Mouse (Mus musculus): ENCODE results near the gene Syne1. TPM values are rescaled to one million over a fixed set of nuclear protein-coding genes. Genes with fewer than 3 reads are reported as not detected.

Gene Syne1
- total RNA-seq, 2 experiments from 2014 or later = 17.0 to 20.5 TPM

DNA sequence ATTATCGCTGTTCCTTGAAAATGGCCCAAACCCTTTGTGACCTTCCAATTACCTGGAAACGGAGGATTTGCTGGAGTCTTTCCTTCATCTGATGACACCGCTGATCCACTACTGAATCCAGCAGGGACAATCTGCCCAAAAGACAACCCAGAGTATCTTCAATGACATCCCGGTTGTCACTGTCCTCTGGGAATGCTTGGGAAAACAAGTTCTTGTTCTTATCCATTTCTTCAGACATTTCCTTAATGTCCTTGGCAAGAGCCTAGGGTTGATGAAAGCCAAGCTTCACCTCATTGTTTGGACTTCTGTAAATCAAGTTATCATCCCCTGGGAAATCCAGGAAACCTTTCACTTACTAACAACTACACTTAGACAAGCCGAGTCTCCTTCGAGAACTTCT is 398.2 kb downstream of the Syne1 start:
- no peak for DNase-seq

DNA sequence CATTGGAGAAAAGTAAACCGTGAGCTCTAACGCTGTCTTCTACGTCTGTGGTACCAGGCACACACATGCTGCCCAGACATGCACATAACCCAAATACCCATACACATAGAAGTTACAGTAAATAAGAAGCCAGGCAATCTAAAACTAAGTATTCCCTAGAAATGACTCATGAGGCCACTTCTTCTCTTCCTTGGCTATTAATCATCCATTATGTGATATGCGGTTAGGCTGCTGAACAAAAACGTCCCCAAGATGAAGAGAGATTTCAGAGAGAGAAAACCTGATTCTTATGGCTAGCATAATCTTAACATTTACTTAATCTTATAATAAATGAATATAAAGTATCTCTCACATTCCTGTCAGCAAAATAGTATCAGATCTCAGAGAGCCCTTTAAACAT is 409.8 kb downstream of the Syne1 start:
- DNase-seq = no peak

DNA sequence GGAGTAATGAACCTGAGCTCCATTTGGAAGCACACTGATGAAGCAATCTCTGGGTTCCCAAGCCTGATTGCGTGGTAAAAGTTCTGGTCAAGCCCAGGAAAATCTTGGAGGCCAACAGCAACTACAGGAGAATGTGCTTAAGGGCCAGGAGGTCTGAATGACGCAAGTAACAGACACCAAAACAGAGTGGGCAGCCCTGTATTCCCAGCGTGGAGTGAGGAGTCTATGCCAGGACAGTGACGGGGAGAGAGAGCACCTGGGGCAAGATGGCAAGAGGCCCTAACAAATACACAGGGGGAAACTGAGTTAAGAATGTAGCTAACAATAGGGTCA is 411.4 kb downstream of the Syne1 start:
- DNase-seq = no peak

DNA sequence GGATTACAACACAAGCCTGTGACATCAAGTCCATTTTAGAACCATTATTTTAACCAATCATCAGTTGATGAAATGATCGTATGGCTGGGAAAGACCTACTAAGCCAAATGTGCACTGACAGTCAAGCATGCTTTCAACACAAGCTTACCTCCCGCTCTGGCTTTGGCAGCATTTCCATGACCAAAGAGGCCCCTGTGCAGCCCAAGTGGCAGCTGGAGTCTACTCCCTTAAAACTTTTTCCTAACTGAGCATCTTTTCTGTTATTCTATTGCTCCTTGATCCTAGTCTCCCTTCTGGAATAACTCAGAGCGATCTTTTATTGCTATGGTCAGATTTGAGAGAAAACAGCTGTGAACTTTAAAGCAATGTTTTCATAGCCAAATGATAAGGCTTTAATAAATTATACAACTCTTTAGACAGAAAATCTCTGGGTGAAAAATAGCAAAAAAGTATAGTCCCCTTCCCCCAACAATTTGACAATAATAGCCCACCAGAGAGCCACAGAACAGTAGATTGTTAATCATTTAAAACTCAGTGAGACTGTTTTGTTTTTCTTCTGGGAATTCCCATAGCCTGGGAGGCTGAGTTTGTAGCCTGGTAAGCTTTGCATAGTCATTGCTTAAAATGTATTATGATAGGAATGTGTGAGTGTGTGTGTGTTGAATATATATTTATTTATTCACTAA is 411.9 kb downstream of the Syne1 start:
- DNase-seq = no peak

DNA sequence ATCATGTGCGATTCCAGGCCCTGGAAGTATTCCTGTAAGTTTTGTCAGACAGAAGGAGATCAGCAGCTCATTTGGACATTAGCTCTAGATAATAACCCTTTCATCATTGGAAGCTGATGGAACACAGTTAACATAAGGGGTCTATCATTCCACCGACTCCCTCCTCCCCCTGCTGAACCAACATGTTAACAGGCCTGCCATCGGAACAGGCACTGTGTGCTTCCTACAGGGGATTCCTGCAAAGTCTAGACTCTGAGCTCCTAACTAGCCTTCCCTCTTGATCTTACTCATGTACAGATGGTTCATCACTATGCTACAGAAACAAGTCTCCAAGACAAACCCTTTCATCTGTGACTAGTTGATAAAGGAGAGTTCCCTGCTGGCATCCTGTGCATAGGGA is 419.2 kb downstream of the Syne1 start:
- DNase-seq = no peak

DNA sequence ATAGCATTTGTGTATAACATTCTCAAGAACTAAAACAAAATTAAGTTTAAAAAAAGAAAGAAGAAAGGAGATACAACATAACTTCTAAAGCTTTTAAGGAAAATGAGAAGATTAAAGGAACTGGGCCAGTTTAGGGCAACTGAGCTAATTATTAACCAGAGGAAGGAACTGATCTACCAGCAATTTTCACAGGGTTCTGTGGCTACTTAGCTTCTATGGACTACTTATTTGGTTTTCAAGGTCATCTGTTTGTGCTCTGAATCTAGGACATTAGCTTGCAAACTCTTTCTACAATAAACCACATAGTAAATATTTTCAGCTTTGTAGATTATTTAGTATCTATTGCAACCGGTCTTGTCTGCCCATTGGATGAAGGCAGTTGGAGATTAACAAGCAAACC is 420.8 kb downstream of the Syne1 start:
- DNase-seq = no peak

DNA sequence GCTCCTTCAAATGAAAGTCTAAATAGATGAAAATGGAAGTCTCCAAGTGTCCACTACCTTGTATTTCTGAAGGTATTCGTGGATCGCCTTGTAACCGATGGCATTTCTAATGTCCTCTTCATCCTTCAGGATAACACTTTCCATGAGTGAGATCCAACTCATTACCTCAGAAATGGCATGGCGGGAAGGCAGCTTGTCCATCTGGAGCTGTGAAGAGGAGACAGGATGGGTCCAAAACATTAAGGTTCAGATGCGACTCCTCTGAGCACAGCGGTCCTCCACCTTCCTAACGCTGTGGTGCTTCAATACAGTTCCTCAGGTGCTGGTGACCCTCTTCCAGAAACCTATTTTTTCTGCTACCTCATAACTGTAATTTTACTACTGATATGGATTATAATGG is 426.5 kb downstream of the Syne1 start:
- DNase-seq = no peak

DNA sequence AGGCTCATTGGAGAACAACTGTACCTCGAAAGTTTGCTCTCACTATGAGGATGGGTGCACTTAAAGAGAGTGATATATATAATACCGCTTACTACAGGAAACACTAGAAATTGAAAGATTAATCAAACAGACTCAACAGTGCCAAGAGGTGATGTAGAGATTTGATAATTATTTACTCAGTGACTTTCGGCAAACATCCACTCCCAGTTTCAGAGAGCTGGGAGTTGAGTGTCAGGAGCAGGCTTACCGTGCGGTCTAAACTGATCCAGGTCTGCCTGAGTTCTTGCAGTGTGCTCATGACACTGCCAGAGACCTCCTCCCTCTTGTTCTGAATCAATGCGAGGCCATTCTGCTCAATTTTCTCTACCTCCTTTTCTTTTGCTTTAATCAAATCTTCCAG is 434.6 kb downstream of the Syne1 start:
- no peak for DNase-seq

DNA sequence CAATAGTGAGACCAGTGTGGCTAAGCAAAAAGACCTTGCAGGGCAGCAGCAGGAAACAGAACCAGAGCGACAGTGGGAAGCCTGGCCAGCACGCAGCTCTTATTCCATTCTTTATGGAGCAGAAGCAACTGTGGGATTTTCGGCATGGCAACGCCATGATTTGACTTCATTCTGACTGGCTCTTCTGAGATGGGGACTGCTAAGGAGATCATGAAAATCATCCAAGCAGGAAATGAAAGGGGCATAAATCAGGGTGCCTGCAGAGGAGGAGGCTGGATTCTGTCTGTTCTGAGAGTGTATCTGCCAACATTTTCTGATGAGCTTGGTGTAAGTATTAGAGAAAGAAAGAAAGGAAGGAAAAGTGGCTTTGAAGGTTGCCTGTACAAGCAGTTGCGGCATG is 435.1 kb downstream of the Syne1 start:
- DNase-seq = no peak

DNA sequence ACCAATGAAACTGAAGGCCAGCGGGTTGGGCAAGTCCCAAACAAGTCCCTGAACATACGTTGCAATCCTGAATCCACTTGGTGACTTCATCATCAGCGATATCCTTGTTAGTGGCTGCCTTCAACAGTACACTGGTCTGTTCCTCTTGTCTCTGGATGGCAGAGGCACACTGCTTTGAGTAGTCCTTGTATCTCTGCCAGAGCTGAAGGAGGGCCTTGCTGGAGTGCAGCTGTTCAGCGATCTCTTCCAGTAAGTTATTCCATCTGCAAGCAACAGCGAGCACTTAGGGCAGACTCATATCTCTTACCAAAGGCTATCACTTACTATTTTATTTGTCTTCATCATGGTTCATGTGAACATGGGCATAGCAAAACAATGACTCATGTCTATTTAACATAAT is 440.5 kb downstream of the Syne1 start:
- no peak for DNase-seq

DNA sequence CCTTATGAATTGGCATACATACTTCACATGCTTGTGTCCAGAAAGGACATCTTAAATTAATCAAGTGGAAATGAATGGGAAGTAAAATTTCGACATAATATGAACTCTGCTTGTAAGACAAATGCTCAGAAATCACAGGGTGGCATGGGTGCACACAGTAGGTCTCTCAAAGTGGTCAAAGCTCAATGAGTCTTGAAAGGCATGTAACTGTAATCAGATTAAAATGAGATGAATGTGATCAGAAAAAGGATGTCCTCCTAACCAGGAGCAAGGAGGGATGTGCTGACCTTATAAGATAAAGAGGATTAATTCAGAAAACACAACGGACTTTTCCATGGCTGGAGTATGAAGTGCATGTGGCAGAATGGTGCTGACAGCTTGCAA is 453.5 kb downstream of the Syne1 start:
- DNase-seq = no peak

DNA sequence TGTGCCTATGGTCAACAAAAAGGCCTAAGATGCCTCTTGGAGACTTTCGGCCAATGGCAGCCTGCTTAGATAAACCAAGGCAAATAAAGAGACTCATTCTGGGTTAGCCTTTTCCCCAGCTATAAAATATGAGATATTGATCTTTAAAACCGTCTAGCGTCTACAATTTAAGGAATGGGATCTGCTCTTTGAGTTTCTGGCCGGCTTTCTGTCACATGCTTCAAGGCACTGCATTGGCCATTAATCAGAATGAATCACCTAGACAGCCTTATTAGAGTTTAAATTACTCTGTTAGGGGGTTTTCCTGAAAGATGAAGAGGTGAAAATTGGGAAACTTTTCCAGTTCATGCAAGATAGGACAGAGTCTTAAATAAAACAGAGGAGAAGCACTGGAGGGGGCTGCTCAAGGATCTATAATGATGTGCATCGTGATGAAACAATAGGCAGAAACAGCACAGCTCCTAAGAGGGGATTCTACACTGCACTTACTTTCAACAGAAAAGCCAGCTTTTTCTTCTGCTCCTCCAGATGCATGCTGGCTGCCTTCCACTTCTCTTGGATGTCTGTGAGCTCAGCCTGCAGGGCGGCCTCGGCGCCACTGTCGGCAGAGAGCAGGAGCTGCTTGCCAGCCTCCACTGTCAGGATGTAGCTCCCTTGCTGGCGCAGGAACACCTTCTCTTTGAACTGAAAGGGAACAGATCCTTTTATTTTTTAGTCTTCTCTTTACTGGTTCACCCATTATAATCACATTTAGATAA is 454.1 kb downstream of the Syne1 start:
- peak in 1 of 2 experiments; percentile 35 for DNase-seq

DNA sequence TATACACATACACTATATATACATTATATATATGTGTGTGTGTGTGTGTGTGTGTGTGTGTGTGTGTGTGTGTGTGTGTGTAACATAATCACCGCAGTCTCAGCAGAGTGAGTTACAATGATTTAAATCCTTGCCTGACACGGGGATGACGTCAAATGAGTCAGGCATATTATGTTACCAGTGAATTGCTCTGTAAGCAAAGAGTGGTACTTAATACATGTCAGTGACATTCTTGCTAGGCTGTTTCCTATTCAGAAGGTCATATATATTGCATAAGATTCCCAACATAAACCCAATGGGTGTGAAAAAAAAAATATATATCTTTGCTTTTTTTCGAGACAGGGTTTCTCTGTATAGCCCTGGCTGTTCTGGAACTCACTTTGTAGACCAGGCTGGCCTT is 462.1 kb downstream of the Syne1 start:
- DNase-seq = no peak

DNA sequence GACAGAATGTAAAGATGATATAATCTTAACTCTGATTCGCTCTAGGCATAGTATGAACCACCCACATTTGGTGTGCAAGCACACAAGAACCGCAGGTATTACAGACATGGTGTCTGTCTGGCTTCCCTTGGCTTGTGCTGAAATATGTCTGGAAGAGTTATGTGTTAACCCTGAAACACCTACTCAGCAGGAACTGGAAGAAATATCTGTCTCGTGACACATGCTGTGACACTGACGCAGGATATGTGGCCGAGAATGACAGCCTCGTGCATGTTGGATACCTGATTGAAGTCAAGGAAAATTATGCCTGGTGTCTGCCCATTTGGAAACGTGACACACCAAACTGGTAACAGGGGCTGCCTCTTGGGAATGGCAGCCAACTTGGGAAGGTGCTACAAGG is 463.9 kb downstream of the Syne1 start:
- DNase-seq = no peak

DNA sequence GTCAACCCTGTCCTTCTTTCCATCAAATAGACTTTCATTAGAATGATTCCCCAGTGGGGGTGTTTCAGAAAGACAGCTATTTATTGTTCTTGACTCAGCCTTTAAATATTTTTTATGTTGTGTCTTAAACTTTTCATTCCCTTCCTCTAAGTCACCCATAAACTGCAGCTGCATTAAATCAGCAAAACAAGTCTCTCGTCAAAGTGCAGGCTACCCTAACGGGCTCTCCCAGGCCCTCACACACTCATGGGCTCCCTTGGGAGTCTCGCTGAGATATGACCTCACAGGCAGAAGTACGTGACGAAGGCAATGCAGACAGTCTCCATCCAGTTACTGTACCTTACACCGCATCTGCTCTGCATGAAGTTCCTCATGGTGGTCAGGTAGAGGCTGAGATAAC is 465.0 kb downstream of the Syne1 start:
- no peak for DNase-seq

DNA sequence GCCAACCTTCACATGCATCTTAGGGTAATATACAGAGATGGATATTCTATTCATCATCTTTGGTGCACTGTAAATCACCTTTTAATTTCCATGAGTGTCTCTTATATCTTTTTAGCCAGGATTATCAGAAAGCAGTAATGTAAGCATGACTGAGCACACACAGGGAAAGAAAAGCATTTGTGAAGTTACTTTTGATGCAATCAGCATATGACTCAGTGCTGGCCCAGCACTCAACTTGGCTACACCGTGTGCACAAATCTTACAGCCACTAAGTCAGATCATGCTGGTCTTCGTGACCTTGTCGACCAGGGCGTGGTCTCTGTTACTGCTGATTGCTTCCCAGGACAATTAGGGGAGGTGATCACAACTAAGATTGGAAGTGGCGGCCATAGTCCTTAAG is 465.5 kb downstream of the Syne1 start:
- DNase-seq = peak; percentile 20 to 38

DNA sequence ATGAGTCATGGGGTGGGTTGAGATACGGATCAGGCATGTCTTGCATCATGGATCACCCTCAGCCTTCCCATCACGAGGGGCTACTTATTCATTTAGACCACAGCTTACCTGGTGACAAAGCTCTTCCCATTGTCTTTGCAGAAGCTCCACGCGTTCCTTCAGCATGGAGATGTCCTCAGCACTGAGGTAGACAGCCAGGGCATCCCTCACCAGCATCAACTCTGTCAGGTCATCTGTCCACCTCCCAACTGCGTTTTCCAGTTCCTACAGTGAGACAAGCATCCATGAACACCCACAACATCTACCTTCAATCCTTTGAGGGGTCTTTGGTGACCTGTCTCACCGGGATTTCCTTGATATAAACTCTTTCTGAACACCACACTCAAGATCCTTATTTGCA is 467.6 kb downstream of the Syne1 start:
- no peak for DNase-seq

DNA sequence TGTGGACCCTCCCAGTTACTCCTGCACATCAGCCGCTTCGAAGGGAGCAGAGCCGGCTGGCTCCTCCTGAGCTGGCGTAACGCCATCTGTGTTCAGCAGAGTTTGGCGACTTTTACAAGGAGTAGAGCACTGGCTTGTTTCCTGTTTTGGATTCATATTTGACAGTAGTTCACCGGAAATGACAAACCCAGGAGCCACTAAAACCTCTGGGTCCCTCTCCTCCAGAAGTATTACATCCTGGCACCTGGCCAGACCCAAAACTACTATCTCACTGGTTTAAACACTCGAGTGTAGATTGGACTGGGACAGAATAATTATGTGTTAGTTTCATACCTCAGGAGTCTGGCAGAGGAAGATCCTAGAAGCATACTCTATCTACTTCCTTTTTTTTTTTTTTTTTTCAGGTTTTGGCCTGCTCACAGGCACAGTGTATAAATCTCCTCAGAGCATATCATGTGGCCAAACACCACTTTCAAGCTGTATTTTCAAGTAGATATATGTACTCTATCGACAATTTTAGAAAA is 471.3 kb downstream of the Syne1 start:
- peak; percentile 37 to 66 for DNase-seq

DNA sequence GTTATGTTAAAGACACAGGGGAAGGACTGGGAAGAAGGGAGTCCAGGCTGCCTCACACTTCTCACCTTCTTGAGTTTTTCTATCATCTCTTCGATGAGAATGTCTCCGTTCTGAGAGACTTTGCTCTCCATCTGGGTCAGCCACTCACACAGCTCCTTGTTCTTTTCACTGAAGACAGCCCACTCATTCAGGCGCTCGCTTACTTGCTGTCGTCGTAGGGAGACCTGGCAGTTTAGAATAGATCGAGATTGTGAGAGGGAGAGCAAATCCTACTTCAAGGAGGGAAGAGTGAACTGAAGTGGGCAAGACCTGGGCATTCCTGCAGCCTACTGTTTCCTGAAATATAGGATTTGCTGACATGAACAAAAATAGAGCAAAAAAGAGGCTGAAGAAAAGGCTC is 475.6 kb downstream of the Syne1 start:
- no peak for DNase-seq

DNA sequence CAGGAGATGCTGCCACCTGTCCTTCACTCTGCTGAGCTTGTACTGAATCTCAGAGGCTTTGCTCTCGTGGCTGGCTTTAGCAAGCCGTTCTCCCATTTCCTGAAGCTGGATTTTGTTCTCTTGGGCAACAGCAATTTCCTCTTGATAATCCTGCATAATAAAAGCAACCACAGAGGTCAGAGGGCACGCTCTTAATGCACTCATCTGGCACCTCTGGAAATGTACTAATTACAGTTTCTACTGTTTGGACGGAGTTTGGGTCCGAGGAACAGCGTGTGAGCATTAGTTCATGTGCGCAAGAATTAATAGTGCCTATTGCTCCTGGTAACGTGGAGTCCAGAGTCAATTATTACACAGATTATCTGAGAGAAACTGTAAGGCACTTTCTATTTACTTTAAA is 479.2 kb downstream of the Syne1 start:
- no peak for DNase-seq

DNA sequence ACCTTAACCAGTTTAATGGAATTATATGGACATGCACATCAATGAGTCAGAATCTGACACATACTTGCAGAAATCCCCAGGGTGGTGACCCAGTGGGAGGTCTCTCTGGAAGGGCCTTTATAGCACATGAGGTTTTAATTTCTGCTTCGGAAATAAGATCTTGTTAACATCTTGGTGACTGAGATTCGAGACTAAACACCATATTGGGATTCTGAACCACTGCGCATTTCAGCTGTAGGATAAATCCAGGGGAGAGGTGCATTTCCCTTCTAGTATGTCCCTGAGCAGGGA is 480.4 kb downstream of the Syne1 start:
- no peak for DNase-seq

DNA sequence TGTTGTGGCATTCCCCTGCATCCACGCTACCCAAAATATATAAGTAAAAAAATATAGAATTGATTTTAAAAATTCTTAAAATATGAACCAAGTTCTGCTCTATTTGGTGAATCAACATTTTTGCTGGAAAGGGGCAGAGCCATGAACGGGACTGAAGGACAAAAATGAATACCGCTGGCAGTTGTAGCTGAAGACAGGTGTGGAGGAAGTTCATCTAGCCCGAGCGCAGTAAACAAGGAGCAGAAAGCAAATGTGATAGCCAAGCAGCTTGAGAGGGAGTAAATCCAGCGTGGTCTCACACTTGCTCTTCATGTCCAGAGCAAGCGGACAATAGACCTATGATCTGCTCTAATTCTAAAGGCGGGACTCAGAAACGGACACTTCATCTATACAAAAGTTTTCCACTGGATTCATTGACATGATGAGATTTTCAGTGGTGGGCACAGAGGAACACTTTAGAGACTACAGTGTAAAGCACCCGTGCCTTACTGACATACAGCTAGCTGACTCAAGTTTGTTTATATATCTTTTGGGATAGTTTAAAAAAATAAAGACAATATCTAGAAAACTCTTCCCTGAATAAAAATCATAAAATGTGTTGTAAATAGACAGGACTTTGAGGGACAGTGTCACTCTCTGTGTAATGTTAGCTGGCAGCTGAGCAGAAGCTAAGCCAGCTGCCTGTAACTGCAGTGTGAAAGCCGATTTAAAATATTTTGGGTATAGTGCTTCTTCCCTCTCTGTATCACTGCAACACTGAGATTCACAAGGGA is 480.9 kb downstream of the Syne1 start:
- no peak for DNase-seq

DNA sequence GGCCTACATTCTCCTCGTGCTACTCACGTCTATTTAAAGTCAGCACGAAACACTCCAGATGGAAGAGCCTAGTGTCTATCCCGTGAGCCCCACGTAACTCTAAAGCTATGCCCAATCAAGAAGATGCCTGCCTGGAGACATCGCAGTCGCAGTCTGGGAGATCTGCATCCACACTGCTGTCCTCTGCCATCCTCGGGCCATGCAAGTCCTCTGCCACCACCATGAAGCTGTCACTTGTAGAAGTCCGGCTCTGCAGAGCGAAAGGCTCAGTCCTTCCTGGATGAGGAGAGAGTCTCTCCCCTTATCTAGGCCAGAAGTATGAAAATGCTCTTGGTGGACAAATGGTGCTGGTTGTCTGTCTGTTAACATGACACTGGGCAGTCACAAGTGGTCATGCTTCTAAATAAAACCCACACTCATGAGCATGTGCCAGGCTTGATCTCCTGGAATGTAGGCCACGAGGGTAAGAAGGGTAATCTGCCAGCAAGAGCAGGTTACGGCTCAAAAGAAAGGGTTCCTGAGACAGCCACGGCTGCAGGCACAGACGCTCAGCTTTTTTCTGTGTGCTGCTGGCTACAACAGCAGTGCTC is 482.5 kb downstream of the Syne1 start, which contains the start of gene Gm10097:
Gene Gm10097 (plus strand): TSS at position 517 of the 590 bp plus-strand sequence.
- no peak for DNase-seq
